Mouse (Mus musculus) lung, postnatal 0 days (tissue): ENCODE data around the gene Cenpf. TPM values are rescaled to one million over a fixed set of nuclear protein-coding genes. Genes with fewer than 3 reads are reported as not detected.

Experiments
- ATAC-seq: fragments of 200-750 bp; cut with Nextera tagmentation; 2 replicates; pipeline ENCODE4 v1.8.0; 2017; ENCODE audit warnings: moderate library complexity
- DNase-seq: peaks from one replicate; pipeline ENCODE4 v3.0.0-alpha.2; 2016; ENCODE audit warnings: low spot score
- H3K27ac ChIP-seq: fragments of 300-500 bp; sonication (generic); 2 replicates; pipeline ENCODE4 v1.5.1; 2014; ENCODE audit warnings: antibody characterized with exemption, mild to moderate bottlenecking, low read length, mixed read lengths
- H3K27me3 ChIP-seq: fragments of 300-500 bp; sonication (generic); replicated peaks from 2 replicates; pipeline ENCODE4 v1.6.1; 2014; ENCODE audit warnings: low read length, mixed read lengths; ENCODE audit not compliant: insufficient read depth
- H3K36me3 ChIP-seq: fragments of 300-500 bp; sonication (generic); 2 replicates; pipeline ENCODE4 v1.6.1; 2014; ENCODE audit warnings: low read length, mixed read lengths; ENCODE audit not compliant: insufficient read depth
- H3K4me1 ChIP-seq: fragments of 300-500 bp; sonication (generic); 2 replicates; pipeline ENCODE4 v1.6.1; 2014; ENCODE audit warnings: antibody characterized with exemption, low read depth, low read length, mixed read lengths; ENCODE audit not compliant: insufficient read depth
- H3K4me2 ChIP-seq: fragments of 300-500 bp; sonication (generic); replicated peaks from 2 replicates; pipeline ENCODE4 v1.6.1; 2014; ENCODE audit warnings: low read depth, mild to moderate bottlenecking, low read length, moderate library complexity, mixed read lengths
- H3K4me3 ChIP-seq: fragments of 300-500 bp; sonication (generic); 2 replicates; pipeline ENCODE4 v1.5.1; 2014; ENCODE audit warnings: low read depth, low read length
- H3K9ac ChIP-seq: fragments of 300-500 bp; sonication (generic); replicated peaks from 2 replicates; pipeline ENCODE4 v1.6.1; 2014; ENCODE audit warnings: low read depth, mild to moderate bottlenecking
- H3K9me3 ChIP-seq: fragments of 300-500 bp; sonication (generic); 2 replicates; pipeline ENCODE4 v1.6.1; 2016; ENCODE audit warnings: low read length, mixed read lengths
- CTCF ChIP-seq: IDR thresholded peaks from 2 replicates; pipeline ENCODE4 v1.5.1; 2016; ENCODE audit warnings: antibody characterized with exemption, mild to moderate bottlenecking
- EP300 ChIP-seq: IDR thresholded peaks from 2 replicates; pipeline ENCODE4 v1.6.1; 2016; ENCODE audit warnings: antibody characterized with exemption, mild to moderate bottlenecking, control low read depth
- WGBS: fragments of 180-500 bp; shearing (Covaris S2); extraction: QIAGEN DNeasy Blood & Tissue Kit; methylation state at CpG from one replicate; pipeline ENCODE4 v1.1.7; 2014; 5-methylcytosine and 5-hydroxymethylcytosine counted together
- polyA plus RNA-seq: library from polyadenylated mRNA; unstranded; fragments of >200 nt; fragmentation: Nextera tagmentation; extraction: Ambion mirVana; gene quantifications from 2 replicates; pipeline ENCODE4 v1.2.1, GENCODE M21; 2015

Cenpf gene
- polyA plus RNA-seq, 1 experiment from 2014 or later = 4.1 TPM

DNA sequence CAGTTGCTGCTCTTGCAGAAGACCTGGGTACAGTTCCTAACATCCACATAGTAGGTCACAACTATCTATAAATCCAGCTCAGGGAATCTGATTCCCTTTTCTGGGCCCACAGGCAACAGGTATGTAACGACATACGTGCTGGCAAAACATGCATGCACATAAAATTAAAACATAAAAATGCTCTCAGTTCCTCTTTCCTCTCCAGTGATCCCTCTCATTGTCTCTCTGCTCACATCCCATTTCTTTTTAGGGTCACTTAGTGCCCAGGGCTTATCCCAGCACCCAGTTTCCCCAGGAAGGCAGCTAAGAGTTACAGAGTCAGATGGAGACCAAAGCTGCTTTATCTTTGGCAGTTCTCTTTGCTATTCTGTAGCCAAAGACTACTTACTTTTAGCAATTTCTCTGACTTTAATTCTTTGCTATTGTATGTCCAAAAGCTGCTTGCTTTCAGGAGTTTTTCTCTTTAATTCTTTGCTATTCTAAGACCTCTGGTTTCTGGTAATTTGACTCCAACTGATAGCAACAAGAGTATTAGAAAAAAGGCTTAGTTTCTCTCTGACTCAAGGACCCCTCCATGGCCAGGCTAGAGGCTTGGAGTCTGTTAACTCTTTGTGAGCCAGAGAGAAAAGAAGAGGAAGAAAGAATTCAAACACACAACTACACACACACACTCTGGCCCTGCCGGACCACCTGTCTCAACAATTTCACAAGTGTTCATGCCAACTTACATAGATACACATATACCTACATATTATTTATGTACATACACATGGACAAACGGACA is 1.4 kb upstream of the Cenpf start:
- WGBS = 28% methylated on average over 4 of the region's 4 CpGs
- H3K4me3 ChIP-seq = 0 out of 2 replicates have a peak overlapping the region, but pooled peaks have one; percentile 49

DNA sequence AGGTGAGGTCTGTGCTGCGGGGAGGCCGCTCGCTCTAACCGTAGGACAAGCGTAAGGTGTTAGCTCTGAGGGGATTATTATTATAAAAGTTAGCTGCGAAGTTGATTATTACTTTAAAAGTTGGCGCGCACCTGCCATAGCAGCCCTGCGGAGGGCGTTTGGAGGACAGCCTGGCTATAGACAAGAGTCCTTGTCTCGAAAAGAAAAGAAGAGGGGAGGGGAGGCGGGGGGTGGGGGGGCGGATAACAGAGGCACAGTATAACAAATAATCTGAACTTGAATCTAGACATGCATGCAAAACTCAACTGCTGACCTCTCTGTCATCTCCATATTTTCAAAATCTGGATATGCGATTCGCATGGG is 483 bp upstream of the Cenpf start:
- under 1% methylated on average over 14 of the region's 15 CpGs for WGBS
- peak overlapping the region; percentile 49 for H3K4me3 ChIP-seq
- H3K27me3 ChIP-seq = no peaks in the 10 kb centered on the region
- no peak for DNase-seq
- no peaks in the 10 kb centered on the region; the same call in 1 of the 2 replicates for H3K4me1 ChIP-seq
- H3K27ac ChIP-seq = no peak overlapping the region
- H3K36me3 ChIP-seq = no peaks in the 10 kb centered on the region; the same call in 1 of the 2 replicates
- no peak for ATAC-seq
- TF ChIP-seq EP300 (no peak), CTCF (no peak)
- H3K9me3 ChIP-seq = no peaks in the 10 kb centered on the region
- H3K4me2 ChIP-seq = peak overlapping the region; percentile 81
- H3K9ac ChIP-seq = no peak overlapping the region

More for the DNA sequence above, 1.4 kb upstream of the Cenpf start:
- DNase-seq (no peak), ATAC-seq (no peak)
- H3K36me3 ChIP-seq = no peaks in the 10 kb centered on the region; the same call in 1 of the 2 replicates
- H3K27me3 ChIP-seq = no peaks in the 10 kb centered on the region
- TF ChIP-seq CTCF (no peak), EP300 (no peak)
- H3K27ac ChIP-seq = no peak overlapping the region
- H3K4me1 ChIP-seq = no peaks in the 10 kb centered on the region; the same call in 1 of the 2 replicates
- H3K9me3 ChIP-seq = no peaks in the 10 kb centered on the region
- H3K9ac ChIP-seq = no peak overlapping the region
- peak overlapping the region; percentile 81; the same call in 1 of the 2 replicates for H3K4me2 ChIP-seq

DNA sequence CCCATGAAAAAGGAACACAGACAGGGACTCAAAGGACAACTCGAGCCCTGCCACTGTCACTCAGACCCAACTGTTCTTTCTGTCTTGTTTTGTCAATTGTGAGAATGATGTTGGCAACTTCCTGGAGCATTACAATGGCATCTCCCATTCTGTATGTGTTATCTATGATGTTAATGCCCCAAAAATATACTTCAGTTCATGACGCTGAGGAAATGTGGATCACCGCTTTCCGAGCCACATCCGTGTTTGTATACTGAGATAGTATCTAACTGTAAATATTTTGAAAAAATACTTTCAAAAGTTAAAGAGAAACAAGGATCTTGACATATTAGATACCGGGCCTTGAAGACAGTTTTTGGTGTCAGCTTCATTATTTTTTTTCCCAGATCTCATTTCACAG is 1.9 kb downstream of the Cenpf start:
- no peaks in the 10 kb centered on the region for H3K9me3 ChIP-seq
- no peak for ATAC-seq
- no peak overlapping the region for H3K27ac ChIP-seq
- H3K9ac ChIP-seq = no peak overlapping the region
- TF ChIP-seq CTCF = no peak
- no peak for TF ChIP-seq EP300
- no peak overlapping the region for H3K4me3 ChIP-seq
- H3K4me1 ChIP-seq = no peaks in the 10 kb centered on the region; the same call in 1 of the 2 replicates
- no peaks in the 10 kb centered on the region for H3K27me3 ChIP-seq
- H3K4me2 ChIP-seq = no peak overlapping the region
- H3K36me3 ChIP-seq = no peaks in the 10 kb centered on the region; the same call in 1 of the 2 replicates
- DNase-seq = no peak
- 45% methylated on average over 6 of the region's 6 CpGs for WGBS

DNA sequence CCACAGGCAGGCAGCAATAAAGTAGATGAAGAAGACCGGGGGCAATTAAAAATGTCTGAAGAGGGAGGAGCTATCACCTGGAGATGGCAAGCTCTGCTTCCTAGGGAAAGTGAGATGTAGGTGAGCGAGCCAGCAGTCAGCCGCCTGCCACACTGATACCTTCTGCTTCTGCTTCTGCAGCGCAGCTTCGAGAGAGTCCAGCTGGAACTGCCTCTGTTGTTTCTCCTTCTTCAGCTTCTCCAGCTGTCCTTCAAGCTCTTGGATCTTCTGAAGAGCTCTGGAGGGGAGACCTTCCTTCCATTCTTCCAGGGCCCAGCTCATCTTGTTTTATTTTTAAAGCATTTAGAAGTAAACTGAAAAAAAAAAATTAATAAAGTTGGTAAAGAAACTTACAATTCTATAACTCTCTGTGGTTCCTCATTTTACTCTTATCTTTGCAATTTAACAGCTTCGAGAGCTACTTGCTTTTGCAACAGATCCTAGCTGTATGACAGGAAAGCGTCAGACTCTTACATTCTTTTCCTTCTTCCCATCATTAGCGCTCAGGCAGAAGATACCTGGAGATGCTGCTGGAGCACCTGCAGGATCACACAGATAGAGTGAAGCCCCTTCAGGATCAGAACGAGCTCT is 3.0 kb downstream of the Cenpf start:
- H3K36me3 ChIP-seq = no peaks in the 10 kb centered on the region; the same call in 1 of the 2 replicates
- no peak overlapping the region for H3K27ac ChIP-seq
- WGBS = 93% methylated on average over 9 of the region's 9 CpGs
- no peak overlapping the region for H3K4me3 ChIP-seq
- H3K4me2 ChIP-seq = no peak overlapping the region
- no peaks in the 10 kb centered on the region for H3K27me3 ChIP-seq
- no peaks in the 10 kb centered on the region; the same call in 1 of the 2 replicates for H3K4me1 ChIP-seq
- no peak for TF ChIP-seq CTCF
- no peak for TF ChIP-seq EP300
- no peak for DNase-seq
- H3K9ac ChIP-seq = no peak overlapping the region
- H3K9me3 ChIP-seq = no peaks in the 10 kb centered on the region
- no peak for ATAC-seq

DNA sequence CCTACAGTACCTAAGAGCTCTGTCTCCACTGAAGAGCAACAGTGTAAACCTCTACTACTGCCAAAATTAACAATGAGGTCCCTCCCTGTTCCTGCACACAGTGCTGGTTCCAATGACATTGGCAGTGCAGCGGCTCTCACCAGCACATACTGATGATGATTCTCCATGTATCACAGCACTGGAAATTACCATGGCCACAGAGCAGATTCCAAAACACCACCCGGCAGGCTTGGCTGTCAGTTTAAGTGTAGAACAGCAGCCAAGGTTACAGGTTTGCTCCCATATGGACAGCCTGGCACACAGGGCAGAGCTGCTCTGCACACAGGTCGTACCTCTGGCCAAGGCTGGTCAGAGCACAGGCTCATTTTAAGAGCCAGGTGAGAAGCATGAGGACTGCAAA is 8.3 kb downstream of the Cenpf start:
- WGBS = 90% methylated on average over 3 of the region's 3 CpGs
- H3K36me3 ChIP-seq = no peaks in the 10 kb centered on the region; the same call in 1 of the 2 replicates
- no peak overlapping the region for H3K27ac ChIP-seq
- H3K27me3 ChIP-seq = no peaks in the 10 kb centered on the region
- no peak for TF ChIP-seq CTCF
- H3K9me3 ChIP-seq = no peaks in the 10 kb centered on the region
- no peak overlapping the region for H3K9ac ChIP-seq
- no peak overlapping the region for H3K4me2 ChIP-seq
- DNase-seq (no peak), ATAC-seq (no peak)
- no peaks in the 10 kb centered on the region for H3K4me1 ChIP-seq
- H3K4me3 ChIP-seq = no peak overlapping the region

DNA sequence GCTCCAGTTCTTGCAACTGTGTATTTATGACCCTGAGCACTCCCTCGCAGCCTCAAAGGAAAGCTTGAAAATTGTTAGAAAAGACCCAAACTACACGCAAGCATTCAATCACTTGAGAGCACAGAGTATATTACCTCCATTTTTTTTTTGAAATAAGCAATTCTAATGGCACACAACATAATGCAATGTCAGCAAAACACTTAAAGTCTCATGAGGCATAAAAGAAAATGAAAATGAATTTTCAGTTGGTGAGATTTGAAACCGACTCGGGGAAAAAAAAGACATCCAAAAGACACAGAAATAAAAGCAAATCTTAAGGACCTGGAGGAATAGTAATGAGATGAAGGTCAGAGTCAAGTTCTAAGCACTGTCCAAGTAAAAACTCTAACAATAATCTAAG is 11.9 kb downstream of the Cenpf start:
- H3K27me3 ChIP-seq = no peaks in the 10 kb centered on the region
- no peaks in the 10 kb centered on the region for H3K9me3 ChIP-seq
- H3K27ac ChIP-seq = no peak overlapping the region
- H3K9ac ChIP-seq = no peak overlapping the region
- H3K4me1 ChIP-seq = no peaks in the 10 kb centered on the region
- H3K4me2 ChIP-seq = no peak overlapping the region
- DNase-seq (no peak), ATAC-seq (no peak)
- H3K36me3 ChIP-seq = no peaks in the 10 kb centered on the region
- no peak for TF ChIP-seq EP300
- no peak for TF ChIP-seq CTCF
- 93% methylated on average over 4 of the region's 4 CpGs for WGBS
- H3K4me3 ChIP-seq = no peak overlapping the region
